Mouse (Mus musculus) heart, adult 11 months (tissue): ENCODE measurements around the gene Abhd14a.

Experiments used
- DNase-seq: peaks from one replicate; pipeline ENCODE4 v3.0.0; 2022

Abhd14a gene

DNA sequence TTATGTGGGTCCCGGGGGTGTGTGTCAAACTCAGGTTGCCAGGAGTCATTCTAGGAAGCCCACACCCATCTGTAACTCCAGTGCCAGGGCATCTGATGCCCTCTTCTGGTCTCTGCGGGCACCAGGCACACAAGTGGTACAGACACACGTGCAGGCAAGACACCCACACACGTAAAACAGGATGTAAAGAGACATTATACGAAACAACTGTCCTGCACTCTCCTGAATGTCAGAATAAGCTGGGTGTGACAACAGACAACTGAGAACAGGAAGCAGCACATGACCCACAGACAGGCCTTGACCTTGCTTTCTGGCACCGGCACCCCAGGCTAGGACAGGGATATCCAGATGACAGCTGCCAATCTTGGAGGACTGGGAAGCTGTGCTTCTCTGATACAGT lies 21.8 kb upstream of the Abhd14a start:
- peak; percentile 89 for DNase-seq

DNA sequence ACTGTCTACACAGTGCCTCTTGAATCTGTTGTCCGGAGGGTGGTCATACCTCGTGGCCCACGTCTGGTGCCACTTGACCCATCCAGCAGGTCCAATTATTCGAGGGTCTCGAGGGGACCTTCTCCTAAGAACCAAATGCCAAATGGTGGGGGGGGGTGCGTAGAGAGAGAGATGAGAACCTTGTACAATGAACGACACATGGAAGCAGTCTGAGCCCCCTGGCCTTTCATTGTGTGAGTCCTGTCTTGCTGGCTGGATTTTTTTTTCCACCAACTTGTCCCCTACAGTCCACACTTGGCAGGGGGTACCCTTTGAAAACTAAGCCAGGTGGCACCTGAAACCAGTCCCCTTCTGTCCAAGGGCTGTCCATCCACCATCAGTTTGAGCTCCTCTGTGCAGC lies 20.3 kb upstream of the Abhd14a start:
- DNase-seq: no peak

DNA sequence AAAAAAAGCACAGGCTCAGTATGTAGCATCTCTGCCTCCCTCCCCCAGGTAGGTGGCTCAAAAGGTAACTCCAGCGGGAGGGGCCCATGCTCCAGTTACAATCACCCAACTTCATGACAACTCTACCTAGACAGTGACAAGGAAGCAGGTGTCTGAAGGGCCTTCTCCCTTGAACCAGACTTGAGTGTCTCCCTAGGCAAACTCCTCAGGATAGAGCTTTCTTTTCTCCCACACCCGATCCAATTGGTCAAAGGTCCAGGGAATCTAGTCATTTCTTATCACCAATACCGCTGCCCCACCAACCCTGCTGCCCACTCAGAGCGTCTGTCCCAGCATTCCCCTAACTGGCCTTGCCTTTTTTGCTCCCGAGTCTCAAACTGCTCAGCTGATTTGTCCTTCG lies 19.2 kb upstream of the Abhd14a start:
- no peak for DNase-seq

DNA sequence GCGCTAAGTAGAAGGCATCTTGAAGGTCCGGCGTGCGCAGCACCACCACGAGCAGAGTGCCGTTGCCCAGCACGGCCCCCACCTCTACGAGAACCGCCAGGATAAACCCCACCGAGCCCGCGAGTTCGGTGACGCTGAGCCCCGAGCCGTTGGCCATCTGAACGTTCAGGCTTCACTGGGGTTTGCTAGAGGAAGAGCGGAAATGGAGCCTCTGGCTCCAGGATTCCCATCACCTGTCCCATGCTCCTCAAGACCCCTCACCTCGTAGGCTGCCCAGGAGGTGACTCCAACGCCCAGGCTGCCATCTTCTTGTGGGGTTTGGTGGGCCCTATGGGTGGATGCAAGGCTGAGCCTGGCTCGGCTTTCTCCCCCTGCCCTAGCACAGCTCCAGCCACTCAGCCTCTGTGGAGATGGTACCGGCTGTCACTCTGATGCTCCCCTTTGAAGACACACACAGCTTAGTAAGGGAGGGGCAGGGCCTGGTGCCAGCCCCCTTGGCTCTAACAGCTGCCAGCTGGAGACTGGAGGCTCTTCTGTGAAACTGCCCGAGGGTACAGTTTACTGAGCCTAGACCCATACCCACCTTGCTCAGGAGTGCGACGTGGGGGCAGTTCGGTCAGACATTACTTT lies 18.2 kb upstream of the Abhd14a start, which contains the start of gene Gpr62:
TSS of gene Gpr62 (minus strand) at position 368 of the 630 bp plus-strand sequence.
- peak; percentile 90 for DNase-seq

DNA sequence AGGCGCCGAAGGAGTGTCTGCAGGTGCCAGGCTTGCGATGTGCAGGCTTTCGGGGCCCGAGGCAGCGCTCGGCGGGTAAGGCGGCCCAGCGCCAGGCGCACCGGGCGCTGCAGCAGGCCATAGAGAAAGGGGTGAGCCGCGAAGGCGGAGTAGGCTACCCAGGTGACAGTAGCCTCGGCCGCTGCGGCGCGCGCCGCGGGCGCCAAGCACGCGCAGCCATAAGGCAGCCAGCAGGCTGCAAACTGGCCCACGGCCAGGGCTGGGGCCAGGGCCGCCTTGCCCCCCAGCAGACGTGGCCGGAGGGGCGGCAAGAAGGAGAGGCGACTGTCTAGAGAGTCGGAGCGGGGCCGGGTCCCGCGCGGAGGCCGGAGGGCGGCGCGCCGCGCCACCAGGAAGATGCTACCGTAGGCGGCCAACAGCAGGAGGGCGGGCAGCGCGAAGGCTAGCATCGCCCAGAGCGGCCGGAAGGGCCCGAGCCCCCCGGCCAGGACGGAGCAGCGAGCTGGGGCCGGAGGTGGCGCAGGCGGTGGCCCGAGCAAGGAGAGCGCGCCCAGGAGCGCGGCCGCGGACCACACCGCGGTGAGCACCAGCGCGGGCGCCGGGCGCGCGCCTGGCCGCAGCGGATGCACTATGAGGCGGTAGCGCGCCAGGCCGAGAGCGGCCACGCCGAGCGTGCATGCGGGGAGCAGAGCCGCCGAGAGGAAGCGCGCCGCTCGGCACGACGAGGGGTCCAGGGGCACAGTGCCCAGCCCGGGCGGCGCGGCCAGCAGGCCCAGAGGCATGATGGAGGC lies 17.5 kb upstream of the Abhd14a start:
- peak; percentile 97 for DNase-seq

DNA sequence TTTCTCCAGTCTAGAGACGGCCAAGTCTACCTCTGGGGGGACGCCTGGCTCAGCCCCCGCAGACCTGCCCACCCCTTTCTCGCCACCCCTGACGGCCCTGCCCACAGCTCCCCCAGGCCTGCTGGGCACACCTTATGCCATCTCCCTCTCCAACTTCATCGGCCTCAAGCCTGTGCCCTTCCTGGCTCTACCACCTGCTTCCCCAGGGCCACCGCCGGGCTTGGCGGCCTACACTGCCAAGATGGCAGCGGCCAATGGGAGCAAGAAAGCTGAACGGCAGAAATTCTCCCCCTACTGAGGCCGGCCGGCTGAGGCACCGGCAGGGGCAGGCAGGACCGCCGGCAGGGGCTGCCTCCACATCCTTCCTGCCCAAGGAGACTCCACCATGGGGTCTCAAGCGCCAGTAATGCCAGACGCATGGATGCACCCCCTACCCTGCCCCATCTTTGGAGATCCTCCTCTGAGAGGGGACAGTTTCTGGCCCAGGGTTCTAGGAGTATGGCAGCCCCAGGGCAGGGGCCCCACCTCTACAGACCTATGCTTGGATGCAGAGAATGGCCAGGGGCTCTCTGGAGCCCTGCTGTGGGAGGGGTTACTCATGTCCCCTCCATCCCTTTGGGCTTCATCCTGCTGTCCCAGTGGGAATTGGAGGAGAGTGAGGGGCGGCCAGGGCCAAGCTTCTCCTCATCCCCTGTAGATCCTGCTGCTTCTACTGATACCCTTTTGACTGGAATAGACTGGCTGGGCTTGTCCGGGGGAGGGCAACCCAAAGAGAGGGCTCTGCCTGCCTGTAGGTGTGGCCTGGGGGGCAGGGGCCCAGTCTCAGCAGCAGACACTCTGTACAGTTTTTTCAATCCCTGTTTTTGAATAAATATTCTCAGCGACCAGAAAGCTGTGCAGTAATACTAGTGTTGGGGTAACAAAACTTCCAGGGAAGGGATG lies 15.9 kb upstream of the Abhd14a start:
- peak; percentile 92 for DNase-seq

DNA sequence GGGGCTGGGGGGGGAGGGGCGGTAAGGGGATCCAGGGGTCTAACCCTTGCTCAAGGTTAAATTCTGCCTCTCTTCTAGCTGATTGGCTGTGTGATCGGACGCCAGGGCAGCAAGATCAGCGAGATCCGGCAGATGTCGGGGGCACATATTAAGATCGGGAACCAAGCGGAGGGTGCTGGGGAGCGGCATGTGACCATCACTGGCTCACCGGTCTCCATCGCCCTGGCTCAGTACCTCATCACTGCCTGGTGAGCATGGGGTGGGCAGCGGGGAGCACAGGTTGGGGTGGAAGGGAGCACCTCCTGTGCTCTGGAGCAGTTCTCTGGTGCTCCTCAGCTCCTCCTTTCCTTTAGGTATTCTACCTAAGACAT lies 14.9 kb upstream of the Abhd14a start:
- DNase-seq: peak; percentile 87

DNA sequence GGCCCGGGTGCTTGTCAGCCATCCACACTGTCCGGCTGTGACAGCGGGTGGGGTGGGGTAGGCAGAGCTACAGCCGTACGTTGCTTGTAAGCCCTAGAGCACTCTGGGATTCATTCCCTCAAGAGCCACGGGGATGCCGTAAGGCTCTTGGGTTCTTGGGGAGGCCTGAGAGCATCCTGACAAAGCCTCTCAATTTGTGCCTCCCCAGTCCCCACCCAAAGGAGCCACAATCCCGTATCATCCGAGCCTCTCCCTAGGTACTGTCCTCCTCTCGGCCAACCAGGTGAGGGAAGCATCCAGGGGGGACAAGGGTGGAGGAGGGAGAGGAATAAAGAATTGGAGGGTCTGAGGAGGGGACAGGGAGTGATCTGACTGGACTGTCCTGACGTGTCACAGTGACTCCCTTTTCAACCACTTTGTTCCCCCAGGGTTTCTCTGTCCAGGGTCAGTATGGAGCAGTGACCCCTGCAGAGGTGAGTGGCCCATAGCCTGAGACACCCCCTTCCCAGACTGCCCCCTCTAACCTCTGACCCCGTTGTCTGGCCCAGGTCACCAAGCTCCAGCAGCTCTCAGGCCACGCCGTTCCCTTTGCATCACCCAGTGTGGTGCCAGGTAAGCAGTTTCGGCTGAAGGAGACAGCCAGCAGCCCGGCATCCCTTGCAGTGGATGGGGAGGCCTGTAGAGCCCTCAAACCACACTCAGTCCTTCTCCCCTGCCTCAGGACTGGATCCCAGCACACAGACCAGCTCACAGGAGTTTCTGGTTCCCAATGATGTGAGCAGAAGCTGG lies 14.4 kb upstream of the Abhd14a start:
- no peak for DNase-seq

DNA sequence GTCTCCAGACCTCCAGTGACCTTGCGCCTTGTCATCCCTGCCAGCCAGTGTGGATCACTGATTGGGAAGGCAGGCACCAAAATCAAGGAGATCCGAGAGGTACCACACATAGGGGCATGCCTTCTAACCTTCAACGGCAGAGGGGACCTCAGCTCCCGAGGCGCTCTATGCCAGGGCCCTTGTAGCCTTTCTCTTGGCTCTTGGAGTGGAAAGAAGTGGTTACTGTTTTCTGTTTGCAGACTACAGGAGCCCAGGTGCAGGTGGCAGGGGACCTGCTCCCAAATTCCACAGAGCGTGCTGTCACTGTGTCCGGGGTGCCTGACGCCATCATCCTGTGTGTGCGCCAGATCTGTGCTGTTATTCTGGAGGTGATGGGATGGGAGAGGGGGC lies 13.5 kb upstream of the Abhd14a start:
- no peak for DNase-seq

DNA sequence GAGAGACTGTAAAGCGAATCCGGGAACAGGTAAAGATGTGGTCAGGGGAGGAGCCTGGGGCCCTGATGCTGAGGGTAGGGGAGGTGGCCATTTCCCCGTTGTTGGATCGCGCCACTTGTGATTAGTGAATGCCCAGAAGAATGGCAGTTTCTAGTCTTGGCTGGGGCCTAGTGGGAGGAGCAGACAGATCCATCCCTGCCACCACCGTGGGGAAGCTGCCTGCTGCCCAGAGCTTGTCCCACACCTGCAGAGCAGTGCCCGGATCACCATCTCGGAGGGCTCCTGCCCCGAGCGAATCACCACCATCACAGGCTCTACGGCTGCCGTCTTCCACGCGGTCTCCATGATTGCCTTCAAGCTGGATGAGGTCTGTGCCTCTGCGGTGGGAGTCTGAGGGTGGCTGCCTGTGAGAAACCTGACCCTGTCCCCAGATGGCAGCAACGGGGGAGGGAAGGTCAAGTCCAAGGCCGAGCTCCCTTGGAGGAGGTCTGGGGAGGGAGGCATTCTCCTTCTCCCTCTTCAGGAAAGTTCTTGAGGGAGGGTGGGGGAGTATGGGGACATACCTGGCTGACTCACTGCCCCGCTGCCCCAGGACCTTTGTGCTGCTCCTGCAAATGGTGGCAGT lies 13.0 kb upstream of the Abhd14a start:
- no peak for DNase-seq

DNA sequence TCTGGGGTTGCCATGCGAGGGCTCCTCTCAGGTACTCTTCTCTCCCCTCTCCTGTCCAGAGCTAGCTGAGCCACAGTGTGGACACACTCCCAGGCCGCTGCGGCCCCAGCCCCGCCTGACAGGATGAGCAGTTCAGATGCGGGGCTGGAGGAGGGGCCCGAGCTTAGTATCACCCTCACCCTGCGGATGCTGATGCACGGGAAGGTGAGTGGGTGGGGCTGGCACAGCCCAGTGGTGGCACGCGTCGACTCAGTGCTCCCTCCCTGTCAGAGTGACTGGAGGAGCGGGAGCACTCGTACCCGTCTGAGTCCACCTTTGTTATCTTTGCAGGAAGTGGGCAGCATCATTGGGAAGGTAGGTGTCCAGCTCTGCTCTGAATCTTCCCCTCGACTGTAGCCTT lies 12.5 kb upstream of the Abhd14a start:
- peak; percentile 90 for DNase-seq

DNA sequence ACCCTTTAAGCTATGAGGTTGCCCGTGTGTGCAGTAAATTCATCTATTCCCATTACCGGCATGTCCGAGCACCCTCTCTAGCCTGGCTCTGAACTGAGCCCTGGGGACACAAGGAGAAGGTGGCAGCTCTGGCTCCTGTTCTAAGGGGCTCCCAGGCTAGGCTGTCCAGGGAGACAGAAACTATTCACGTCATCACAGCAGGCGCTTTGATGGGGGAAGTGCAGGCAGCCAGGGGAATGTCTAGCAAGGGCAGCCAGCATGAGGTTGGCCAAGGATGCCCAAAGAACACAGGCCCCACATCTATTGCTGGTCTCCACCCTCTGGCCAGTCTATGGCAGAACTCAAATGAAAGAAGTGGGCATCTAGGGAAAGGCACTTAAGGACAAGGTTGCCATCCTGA lies 10.4 kb upstream of the Abhd14a start:
- peak; percentile 97 for DNase-seq

DNA sequence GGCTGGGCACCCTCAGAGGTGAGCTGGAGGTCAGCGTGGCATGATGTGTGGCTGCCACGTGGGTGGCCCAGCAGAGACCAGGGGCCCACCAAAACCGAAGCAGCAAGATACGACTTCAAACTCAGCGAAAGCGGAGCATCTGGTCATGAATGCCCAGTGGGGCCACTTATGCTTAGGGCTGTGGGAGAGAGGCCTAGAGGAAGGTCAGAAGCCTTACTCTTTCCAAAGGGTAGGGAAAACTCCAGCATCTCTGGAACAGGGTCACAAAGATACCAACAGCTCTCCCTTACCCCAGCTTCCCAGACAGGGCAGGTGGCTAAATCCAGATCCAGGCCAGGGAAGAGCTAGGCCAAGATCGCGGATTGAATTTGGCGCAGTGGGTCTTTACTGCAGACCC lies 9.7 kb upstream of the Abhd14a start:
- no peak for DNase-seq

DNA sequence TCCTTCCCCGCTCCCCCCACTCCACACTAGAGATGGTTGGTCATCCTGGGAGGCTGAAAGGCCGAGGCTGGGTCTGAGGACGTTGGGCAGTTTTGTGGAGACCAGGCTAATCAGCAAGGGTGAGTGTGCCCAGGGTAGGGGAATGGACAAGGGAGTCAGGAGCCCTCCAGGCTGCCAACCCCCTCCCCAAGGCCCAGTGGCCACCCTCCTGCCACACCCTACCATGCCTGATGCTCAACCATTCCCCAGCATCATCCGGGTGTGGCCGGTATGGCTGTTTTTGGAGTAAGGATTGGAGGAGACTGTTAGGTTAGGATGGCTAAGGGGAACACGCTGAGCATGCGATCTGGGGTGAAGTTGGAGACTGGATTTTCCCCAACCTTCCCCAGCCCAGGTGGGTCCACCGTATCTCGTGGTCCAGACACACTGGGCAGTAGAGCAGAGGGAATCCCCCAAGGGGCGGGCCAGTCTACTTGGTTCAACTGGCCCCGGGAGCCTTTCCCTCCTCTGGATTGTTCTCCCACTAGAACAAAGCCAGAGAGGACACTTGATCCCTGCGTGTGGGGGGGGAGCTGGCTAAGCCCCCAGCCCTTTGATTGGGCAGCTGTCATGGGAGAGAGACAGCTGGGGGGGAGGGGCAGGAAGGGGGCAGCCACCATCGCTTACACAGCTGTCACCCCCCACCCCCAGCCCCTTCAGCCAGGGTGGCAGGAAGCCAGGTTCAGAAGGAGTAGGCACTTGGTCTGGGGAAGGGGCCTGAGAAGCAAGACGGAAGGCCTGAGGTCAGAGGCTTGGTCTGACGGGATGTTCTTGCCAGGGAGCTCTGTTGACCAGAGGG lies 9.1 kb upstream of the Abhd14a start:
- peak; percentile 93 for DNase-seq

DNA sequence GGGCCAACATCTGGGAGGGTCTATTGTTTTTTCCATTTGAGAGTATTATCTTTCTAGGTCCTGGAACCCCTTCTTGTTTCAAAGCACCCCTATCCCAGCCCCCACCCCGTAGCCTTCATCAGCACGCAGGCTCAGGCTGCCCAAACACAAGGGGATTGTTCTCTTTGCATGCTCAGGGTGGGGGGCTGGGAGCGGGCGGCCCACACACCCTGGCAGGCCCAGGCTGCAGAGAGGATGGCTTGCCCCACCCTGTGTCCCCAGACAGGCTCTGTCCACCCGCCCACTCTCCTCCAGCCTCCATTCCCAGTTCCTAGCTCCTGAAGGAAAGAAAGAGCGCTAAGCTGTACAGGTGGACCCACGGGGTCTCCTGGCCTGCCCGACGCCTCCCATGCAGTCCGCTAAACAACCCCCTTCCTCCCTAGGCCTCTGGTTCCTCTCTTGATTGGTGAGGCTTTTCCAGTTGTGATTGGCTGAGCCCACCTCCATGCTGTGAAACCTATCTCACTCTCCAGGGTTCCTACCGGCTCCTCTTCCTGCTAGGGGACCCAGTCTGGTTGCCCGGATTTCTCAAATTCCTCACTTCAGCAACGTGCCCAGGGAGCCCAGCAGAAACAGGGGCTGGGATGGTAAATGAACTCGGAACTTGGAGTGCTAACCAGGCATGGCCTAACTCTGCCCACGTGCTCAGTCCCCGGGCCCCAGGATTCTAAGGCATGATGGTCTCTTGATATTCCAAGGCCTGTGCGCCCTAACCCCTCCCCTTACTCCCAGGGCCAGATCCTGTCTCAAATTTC lies 7.6 kb upstream of the Abhd14a start:
- peak; percentile 95 for DNase-seq

DNA sequence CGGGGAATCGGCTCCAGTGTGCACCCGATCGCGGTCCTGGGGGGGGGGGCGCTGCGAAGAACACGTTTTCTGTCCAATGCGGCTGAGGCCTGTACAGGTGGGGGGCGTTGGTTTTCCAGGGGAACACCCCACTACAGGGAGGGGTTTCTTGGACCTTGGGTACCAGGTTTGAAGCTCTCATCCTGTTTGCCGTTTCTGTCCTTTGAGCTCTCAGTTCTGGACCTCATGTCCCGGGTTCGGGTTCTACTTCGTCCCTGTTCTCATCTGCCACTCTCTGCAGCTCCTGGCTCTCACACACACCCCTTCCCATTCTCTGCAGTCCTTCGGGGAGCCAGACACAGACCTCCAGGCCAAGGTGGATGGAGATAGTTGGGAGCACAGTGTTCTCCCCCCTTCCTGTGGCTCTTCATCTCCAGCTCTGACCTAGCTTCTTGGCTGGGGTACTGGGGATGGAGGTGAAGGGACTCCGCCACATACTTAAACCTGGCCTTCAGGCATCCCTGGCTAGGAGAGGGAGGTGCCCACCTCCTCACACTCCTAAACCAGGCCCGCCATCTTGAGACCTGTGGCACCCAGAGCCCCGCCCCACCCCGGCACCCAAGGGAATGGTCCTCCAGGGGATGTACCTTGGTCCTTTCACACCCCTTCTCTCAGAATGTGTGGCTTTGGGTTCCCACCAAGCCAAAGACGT lies 6.7 kb upstream of the Abhd14a start:
- DNase-seq: peak; percentile 95

DNA sequence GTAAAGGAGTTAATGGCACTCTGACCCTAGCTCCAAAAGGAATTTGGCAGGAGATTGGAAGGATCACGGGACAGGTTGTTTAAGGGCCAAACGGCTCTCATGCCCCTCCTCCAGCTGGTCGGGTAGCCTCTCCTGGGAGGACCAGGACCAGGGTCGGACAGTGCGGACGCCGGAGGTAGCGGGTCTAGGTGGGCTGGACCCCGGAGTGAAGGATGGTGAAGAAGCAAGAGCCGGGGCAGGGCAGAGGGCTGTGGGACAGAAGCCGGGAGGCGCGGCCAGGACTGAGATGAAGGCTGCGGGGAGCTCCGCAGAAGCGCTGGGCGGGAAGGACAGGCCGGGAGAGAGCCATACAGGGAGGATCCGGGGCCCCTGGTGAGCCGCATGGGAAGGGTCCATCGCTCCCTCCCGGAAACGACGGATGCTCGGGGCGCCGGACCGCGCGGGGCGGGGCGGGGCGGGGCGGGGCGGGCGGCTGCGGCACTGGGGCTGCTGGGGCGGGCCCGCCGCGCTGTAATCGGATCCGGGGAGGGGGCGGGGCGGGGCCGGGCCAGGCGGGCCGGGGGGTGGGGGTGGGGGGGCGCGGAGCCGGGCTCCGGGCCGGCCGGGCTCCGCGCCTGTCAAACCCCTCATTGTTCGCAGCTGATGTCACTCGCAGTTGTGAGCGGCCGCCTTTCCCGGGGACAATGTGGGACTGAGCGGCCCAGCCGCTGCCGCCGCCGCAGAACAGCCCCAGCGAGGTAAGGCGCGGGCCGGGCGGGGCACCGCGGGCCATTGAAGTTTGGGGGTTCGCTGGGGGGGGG lies 6.0 kb upstream of the Abhd14a start, which contains the start of gene Pcbp4:
TSS of gene Pcbp4 (plus strand) at position 21 of the 800 bp plus-strand sequence.
- peak; percentile 98 for DNase-seq

DNA sequence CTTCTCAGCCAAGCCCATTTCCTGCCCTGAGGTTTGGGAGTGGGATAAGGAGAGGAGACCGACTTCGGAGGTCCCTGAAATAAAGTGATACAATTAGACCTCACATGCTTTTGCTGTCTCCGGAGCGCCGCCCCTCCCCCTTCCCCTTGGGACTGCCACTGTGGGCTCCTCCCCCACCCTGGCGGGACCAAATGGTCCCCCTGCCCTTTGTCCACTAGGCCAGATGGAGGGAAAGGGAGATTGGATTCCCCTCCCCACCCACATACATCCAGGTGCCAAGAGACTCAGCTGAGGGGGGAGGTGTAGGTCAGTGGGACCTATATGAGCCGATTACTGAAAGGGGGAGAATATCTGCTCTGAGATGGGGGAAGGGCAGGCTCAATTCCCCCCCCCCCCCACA lies 5.3 kb upstream of the Abhd14a start:
- DNase-seq: peak; percentile 96

DNA sequence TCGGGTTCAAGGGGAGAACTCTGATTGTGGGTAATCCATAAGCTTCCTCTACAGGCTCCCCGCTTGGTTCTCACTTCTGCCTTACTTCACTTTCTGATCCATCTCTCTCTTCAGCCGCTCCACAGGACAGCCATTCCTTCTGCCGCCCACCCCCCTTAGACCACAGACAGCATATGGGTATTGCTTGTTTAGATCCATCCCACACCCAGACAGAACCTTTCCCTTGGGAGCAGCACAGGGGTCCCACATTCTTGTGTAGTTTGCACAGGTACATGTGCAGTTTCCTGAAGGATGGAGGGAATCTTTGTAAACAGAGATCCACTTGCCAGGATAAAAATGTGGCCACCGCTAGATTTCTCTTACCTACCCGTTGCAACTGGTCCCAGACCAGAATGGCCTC lies 4.9 kb upstream of the Abhd14a start:
- DNase-seq: no peak
